ENCODE assay signal across 12 mouse cellular contexts in the genomic region with DNA sequence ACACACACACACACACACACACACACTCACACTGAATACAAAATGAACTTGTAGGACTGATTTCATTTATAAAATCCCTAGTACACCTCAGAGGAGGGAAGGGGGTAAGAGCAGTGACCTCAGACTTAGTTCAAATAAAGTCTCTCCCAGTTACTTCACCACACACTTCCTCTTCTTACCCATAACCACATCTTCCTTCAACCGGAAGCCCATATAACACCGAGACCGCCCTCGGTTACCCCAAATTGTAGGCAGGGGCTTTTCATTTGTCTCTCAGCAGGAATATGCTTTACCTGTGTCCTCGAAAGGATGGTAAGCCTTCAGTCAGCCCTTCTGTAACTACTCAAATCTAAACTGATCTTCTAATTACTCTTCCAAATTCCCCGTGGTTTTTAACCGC. TPM values are rescaled to one million over a fixed set of nuclear protein-coding genes. Genes with fewer than 3 reads are reported as not detected.
A peak's percentile ranks its signal among the peaks of the same experiment; 100 is the strongest.
DNase-seq lines count a peak whose midpoint lies in the region; ATAC-seq and TF ChIP-seq lines count a peak whose summit lies in the region.
"Had no signal": no experiment of that assay in that cellular context is flagged by ENCODE, and none has a peak within 500 bp of the region (broad histone marks: within the 10 kb centered on the region; RNA-seq: fewer than 3 reads in every experiment).

No protein-coding gene starts in this region.

- H3K4me1 ChIP-seq in lung, postnatal 0 days (ENCODE audit: insufficient read depth, low read depth, low read length), result no peaks in the 10 kb centered on the region
- H3K4me1 ChIP-seq in bone marrow, adult 2 months (ENCODE audit: control insufficient read depth, insufficient read depth, low read length), result peaks cover 4% of the 10 kb centered on the region
- H3K4me1 ChIP-seq: embryonic facial prominence, embryonic 13.5 days had no signal

- no peak for TF ChIP-seq CTCF in lung, postnatal 0 days (IDR thresholded peaks at IDR 0.05)
- no peak for TF ChIP-seq CTCF in bone marrow, adult 2 months (IDR thresholded peaks at IDR 0.05; ENCODE audit: control insufficient read depth, insufficient read depth, low read length)

- no peak overlapping the region for H3K27ac ChIP-seq in lung, postnatal 0 days (ENCODE audit: low read length)
- H3K27ac ChIP-seq in bone marrow, adult 2 months (ENCODE audit: control insufficient read depth, insufficient read depth, low read depth, low read length, poor library complexity), result peak overlapping the region; percentile 20; the same call in 1 of the 2 replicates
- H3K27ac ChIP-seq: embryonic facial prominence, embryonic 13.5 days; hindbrain, embryonic 14.5 days had no signal

- no peak overlapping the region; the same call in 1 of the 2 replicates for H3K4me3 ChIP-seq in lung, postnatal 0 days (ENCODE audit: low read depth, low read length)
- H3K4me3 ChIP-seq in bone marrow, adult 2 months (replicated peaks; ENCODE audit: control insufficient read depth, low read depth, low read length), result peak overlapping the region; percentile 37
- H3K4me3 ChIP-seq: embryonic facial prominence, embryonic 13.5 days had no signal

- DNase-seq in lung, postnatal 0 days (ENCODE audit: low spot score), result peak; percentile 44
- DNase-seq in lung, adult 18-20 months, result no peak
- DNase-seq in thymus, postnatal 36 days, result peak; percentile 51 to 65
- DNase-seq in left cerebral cortex, postnatal 36 days (ENCODE audit: low spot score in 2 of 2), result no peak
- no peak for DNase-seq in urinary bladder, postnatal 10 days (ENCODE audit: low spot score)
- DNase-seq: kidney, postnatal 36 days; left cerebral cortex, postnatal 4 days; right cerebral cortex, postnatal 14 days had no signal

- no peak for ATAC-seq in lung, postnatal 0 days
- ATAC-seq in megakaryocyte, adult 5-6 weeks (ENCODE audit: poor library complexity, severe bottlenecking), result peak; percentile 94

- no peak for TF ChIP-seq POLR2A in bone marrow, adult 2 months (IDR thresholded peaks at IDR 0.05; ENCODE audit: borderline replicate concordance, control insufficient read depth, low read depth, low read length)

- peak overlapping the region; percentile 38; the same call in 1 of the 2 replicates for H3K4me2 ChIP-seq in lung, postnatal 0 days (replicated peaks; ENCODE audit: low read depth, low read length)
- H3K4me2 ChIP-seq: embryonic facial prominence, embryonic 13.5 days; hindbrain, embryonic 14.5 days had no signal

- no peaks in the 10 kb centered on the region for H3K9me3 ChIP-seq in lung, postnatal 0 days (ENCODE audit: low read length)
- H3K9me3 ChIP-seq: embryonic facial prominence, embryonic 13.5 days had no signal

- intact Hi-C loops in left cerebral cortex, postnatal 36 days (cut with DNase I), result no loop called here

- WGBS in lung, postnatal 0 days, result 68% methylated on average over 7 of the region's 7 CpGs
- 1% methylated on average over 7 of the region's 7 CpGs for WGBS in bone marrow, adult 2 months

- no peak for TF ChIP-seq EP300 in lung, postnatal 0 days (IDR thresholded peaks at IDR 0.05)

- no peak overlapping the region for H3K9ac ChIP-seq in lung, postnatal 0 days (replicated peaks; ENCODE audit: low read depth)
- H3K9ac ChIP-seq: embryonic facial prominence, embryonic 13.5 days; hindbrain, embryonic 14.5 days had no signal

- H3K27me3 ChIP-seq in lung, postnatal 0 days (replicated peaks; ENCODE audit: insufficient read depth, low read length), result no peaks in the 10 kb centered on the region
- H3K27me3 ChIP-seq: embryonic facial prominence, embryonic 13.5 days had no signal

- H3K36me3 ChIP-seq in lung, postnatal 0 days (ENCODE audit: insufficient read depth, low read length), result no peaks in the 10 kb centered on the region
- H3K36me3 ChIP-seq: embryonic facial prominence, embryonic 13.5 days had no signal

RNA-seq across cellular contexts. Expression of a gene that starts 26.4 kb away (rescaled TPM):
- polyA plus RNA-seq in lung, postnatal 0 days (2015; fragmentation: Nextera tagmentation; extraction: Ambion mirVana), result not detected in 2 replicates
- not detected in 2 replicates for polyA plus RNA-seq in bone marrow, adult 2 months (2011; ENCODE audit: insufficient read depth, insufficient read length, low replicate concordance, missing spikeins)
- total RNA-seq in megakaryocyte, adult 5-6 weeks (2015), result not detected in 2 replicates
- not detected in 2 replicates for total RNA-seq in megakaryocyte, adult 5-6 weeks (2017)
- total RNA-seq in left cerebral cortex, postnatal 36 days (2021), result not detected
- total RNA-seq: left cerebral cortex, postnatal 4 days had no signal
- polyA plus RNA-seq: embryonic facial prominence, embryonic 13.5 days; hindbrain, embryonic 14.5 days had no signal

RNA-seq across cellular contexts. Expression of a gene that starts 27.1 kb away (rescaled TPM):
- polyA plus RNA-seq in lung, postnatal 0 days (2015; fragmentation: Nextera tagmentation; extraction: Ambion mirVana), result 33.5 and 34.5 TPM in 2 replicates
- polyA plus RNA-seq in bone marrow, adult 2 months (2011; ENCODE audit: insufficient read depth, insufficient read length, low replicate concordance, missing spikeins), result 11.7 and 16.1 TPM in 2 replicates
- total RNA-seq in megakaryocyte, adult 5-6 weeks (2015), result 16.7 and 17.0 TPM in 2 replicates
- total RNA-seq in megakaryocyte, adult 5-6 weeks (2017), result 26.3 and 28.6 TPM in 2 replicates
- total RNA-seq in left cerebral cortex, postnatal 36 days (2021), result 10 to 100 TPM; 34.5 to 36.5 TPM

Comparison
In these comparisons a context has a peak if more than half of its experiments do, and no peak if none do; other contexts are left out.
1. DNase-seq: peak in lung, postnatal 0 days (single experiment) and thymus, postnatal 36 days (2 of 2); none in lung, adult 18-20 months (0 of 2), left cerebral cortex, postnatal 36 days (0 of 2) and urinary bladder, postnatal 10 days (single experiment).